In the genomic region with DNA sequence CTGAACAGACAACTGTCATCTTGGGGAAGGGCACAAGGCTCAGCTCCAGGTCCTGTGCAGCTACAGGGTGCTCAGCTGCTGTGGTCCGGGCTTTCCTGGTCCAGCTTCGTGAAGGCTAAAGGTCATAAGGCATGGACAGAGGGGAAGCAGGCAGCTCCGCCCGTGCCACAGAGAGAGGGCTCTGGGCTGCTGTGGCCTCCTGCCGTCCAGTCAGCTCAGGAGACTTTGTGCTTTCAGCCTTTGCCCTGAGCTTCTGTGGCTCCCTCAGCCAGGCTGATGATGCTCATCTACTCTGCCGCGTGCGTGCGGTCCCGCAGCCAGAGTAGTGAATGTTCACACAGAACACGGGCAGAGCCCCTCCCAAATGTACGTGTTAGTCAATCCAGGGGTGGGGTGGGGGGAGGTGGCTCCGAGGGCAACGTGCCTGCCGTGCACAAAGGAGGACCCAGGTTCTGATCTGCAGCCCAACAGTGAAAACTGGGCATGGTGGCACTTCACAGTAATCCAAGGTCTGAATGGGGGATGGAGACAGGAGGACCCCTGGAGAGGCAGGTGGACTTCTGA, we compare ENCODE assay signal across 20 mouse cellular contexts. TPM values are rescaled to one million over a fixed set of nuclear protein-coding genes. Genes with fewer than 3 reads are reported as not detected.
DNase-seq lines count a peak whose midpoint lies in the region; ATAC-seq and TF ChIP-seq lines count a peak whose summit lies in the region.
"Had no signal": no experiment of that assay in that cellular context is flagged by ENCODE, and none has a peak within 500 bp of the region (broad histone marks: within the 10 kb centered on the region; RNA-seq: fewer than 3 reads in every experiment).

No protein-coding gene starts in this region.

- no peak overlapping the region for H3K9ac ChIP-seq in hindbrain, embryonic 16.5 days (ENCODE audit: low read depth, low read length)
- no peak overlapping the region for H3K9ac ChIP-seq in hindbrain, embryonic 11.5 days (ENCODE audit: low read depth, low read length)
- H3K9ac ChIP-seq in kidney, embryonic 15.5 days, result no peak overlapping the region
- no peak overlapping the region for H3K9ac ChIP-seq in liver, embryonic 11.5 days (ENCODE audit: low read depth, low read length)
- H3K9ac ChIP-seq in stomach, postnatal 0 days (ENCODE audit: low read length), result no peak overlapping the region
- no peak overlapping the region for H3K9ac ChIP-seq in lung, postnatal 0 days (replicated peaks; ENCODE audit: low read depth)
- H3K9ac ChIP-seq: embryonic facial prominence, embryonic 13.5 days; hindbrain, embryonic 13.5 days; limb, embryonic 15.5 days had no signal

- TF ChIP-seq EP300 in stomach, postnatal 0 days (optimal IDR thresholded peaks at IDR 0.05), result no peak
- no peak for TF ChIP-seq EP300 in lung, postnatal 0 days (IDR thresholded peaks at IDR 0.05)

- no peaks in the 10 kb centered on the region for H3K27me3 ChIP-seq in hindbrain, embryonic 16.5 days (replicated peaks; ENCODE audit: control insufficient read depth, insufficient read depth, low read length)
- no peaks in the 10 kb centered on the region for H3K27me3 ChIP-seq in hindbrain, embryonic 11.5 days (ENCODE audit: control insufficient read depth, insufficient read depth, low read length)
- H3K27me3 ChIP-seq in kidney, embryonic 15.5 days, result peaks cover 6% of the 10 kb centered on the region
- H3K27me3 ChIP-seq in liver, embryonic 11.5 days (replicated peaks; ENCODE audit: control insufficient read depth, insufficient read depth, low read length), result peaks cover 6% of the 10 kb centered on the region
- no peaks in the 10 kb centered on the region for H3K27me3 ChIP-seq in stomach, postnatal 0 days (ENCODE audit: control insufficient read depth, insufficient read depth, low read length)
- H3K27me3 ChIP-seq in lung, postnatal 0 days (replicated peaks; ENCODE audit: insufficient read depth, low read length), result no peaks in the 10 kb centered on the region
- H3K27me3 ChIP-seq: embryonic facial prominence, embryonic 13.5 days; hindbrain, embryonic 13.5 days had no signal

- TF ChIP-seq CTCF in stomach, postnatal 0 days (IDR thresholded peaks at IDR 0.05; ENCODE audit: low read depth), result no peak
- no peak for TF ChIP-seq CTCF in lung, postnatal 0 days (IDR thresholded peaks at IDR 0.05)

- peaks cover 4% of the 10 kb centered on the region for H3K4me1 ChIP-seq in hindbrain, embryonic 16.5 days (ENCODE audit: control insufficient read depth, insufficient read depth, low read depth, low read length)
- no peaks in the 10 kb centered on the region; the same call in 1 of the 2 replicates for H3K4me1 ChIP-seq in hindbrain, embryonic 11.5 days (replicated peaks; ENCODE audit: control insufficient read depth, insufficient read depth, low read length)
- no peaks in the 10 kb centered on the region for H3K4me1 ChIP-seq in kidney, embryonic 15.5 days
- H3K4me1 ChIP-seq in liver, embryonic 11.5 days (replicated peaks; ENCODE audit: control insufficient read depth, insufficient read depth, low read length), result no peaks in the 10 kb centered on the region
- H3K4me1 ChIP-seq in stomach, postnatal 0 days (replicated peaks; ENCODE audit: control insufficient read depth, insufficient read depth), result no peaks in the 10 kb centered on the region
- no peaks in the 10 kb centered on the region for H3K4me1 ChIP-seq in lung, postnatal 0 days (ENCODE audit: insufficient read depth, low read depth, low read length)

- 0 out of 2 replicates have a peak, but pooled peaks have one; percentile 2 for ATAC-seq in hindbrain, embryonic 16.5 days
- ATAC-seq in hindbrain, embryonic 11.5 days (ENCODE audit: low FRiP score), result no peak
- ATAC-seq in kidney, embryonic 15.5 days (replicated peaks; ENCODE audit: low FRiP score), result peak; percentile 36; the same call in 1 of the 2 replicates
- peak; percentile 39; the same call in 1 of the 2 replicates for ATAC-seq in liver, embryonic 11.5 days (replicated peaks; ENCODE audit: low FRiP score)
- peak; percentile 42; the same call in 1 of the 2 replicates for ATAC-seq in stomach, postnatal 0 days (ENCODE audit: low FRiP score, low TSS enrichment)
- no peak for ATAC-seq in lung, postnatal 0 days

- no peak overlapping the region for H3K4me3 ChIP-seq in hindbrain, embryonic 16.5 days (ENCODE audit: low read length)
- H3K4me3 ChIP-seq in hindbrain, embryonic 11.5 days (ENCODE audit: low read depth, low read length), result no peak overlapping the region
- H3K4me3 ChIP-seq in kidney, embryonic 15.5 days (replicated peaks), result no peak overlapping the region
- H3K4me3 ChIP-seq in liver, embryonic 11.5 days (ENCODE audit: low read depth, low read length), result no peak overlapping the region
- no peak overlapping the region for H3K4me3 ChIP-seq in stomach, postnatal 0 days (ENCODE audit: low read depth, low read length)
- no peak overlapping the region for H3K4me3 ChIP-seq in lung, postnatal 0 days (ENCODE audit: low read depth, low read length)
- H3K4me3 ChIP-seq: embryonic facial prominence, embryonic 13.5 days; heart, adult 2 months; hindbrain, embryonic 13.5 days; limb, embryonic 15.5 days; midbrain, embryonic 10.5 days had no signal

- peaks cover 5% of the 10 kb centered on the region for H3K36me3 ChIP-seq in hindbrain, embryonic 16.5 days (ENCODE audit: control insufficient read depth, insufficient read depth, low read length)
- peaks cover 3% of the 10 kb centered on the region; the same call in 1 of the 2 replicates for H3K36me3 ChIP-seq in hindbrain, embryonic 11.5 days (ENCODE audit: control insufficient read depth, insufficient read depth, low read length)
- H3K36me3 ChIP-seq in kidney, embryonic 15.5 days, result no peaks in the 10 kb centered on the region
- no peaks in the 10 kb centered on the region for H3K36me3 ChIP-seq in liver, embryonic 11.5 days (ENCODE audit: control insufficient read depth, insufficient read depth, low read length)
- H3K36me3 ChIP-seq in stomach, postnatal 0 days (ENCODE audit: control insufficient read depth, insufficient read depth, low read length), result no peaks in the 10 kb centered on the region
- H3K36me3 ChIP-seq in lung, postnatal 0 days (ENCODE audit: insufficient read depth, low read length), result no peaks in the 10 kb centered on the region

- H3K4me2 ChIP-seq in hindbrain, embryonic 16.5 days (ENCODE audit: low read length), result no peak overlapping the region
- H3K4me2 ChIP-seq in hindbrain, embryonic 11.5 days (replicated peaks; ENCODE audit: low read depth, low read length), result no peak overlapping the region
- no peak overlapping the region for H3K4me2 ChIP-seq in kidney, embryonic 15.5 days
- H3K4me2 ChIP-seq in liver, embryonic 11.5 days, result peak overlapping the region; percentile 22; the same call in 1 of the 2 replicates
- no peak overlapping the region for H3K4me2 ChIP-seq in stomach, postnatal 0 days (replicated peaks; ENCODE audit: low read depth)
- no peak overlapping the region for H3K4me2 ChIP-seq in lung, postnatal 0 days (replicated peaks; ENCODE audit: low read depth, low read length)
- H3K4me2 ChIP-seq: embryonic facial prominence, embryonic 13.5 days; hindbrain, embryonic 13.5 days; limb, embryonic 15.5 days had no signal

- no peak overlapping the region for H3K27ac ChIP-seq in hindbrain, embryonic 16.5 days (ENCODE audit: low read depth, low read length)
- no peak overlapping the region for H3K27ac ChIP-seq in hindbrain, embryonic 11.5 days (ENCODE audit: low read depth, low read length)
- H3K27ac ChIP-seq in kidney, embryonic 15.5 days, result no peak overlapping the region
- H3K27ac ChIP-seq in liver, embryonic 11.5 days (ENCODE audit: low read depth, low read length), result no peak overlapping the region
- no peak overlapping the region for H3K27ac ChIP-seq in stomach, postnatal 0 days (replicated peaks)
- H3K27ac ChIP-seq in lung, postnatal 0 days (ENCODE audit: low read length), result no peak overlapping the region
- H3K27ac ChIP-seq: embryonic facial prominence, embryonic 13.5 days; heart, adult 2 months; hindbrain, embryonic 13.5 days; limb, embryonic 15.5 days; midbrain, embryonic 10.5 days had no signal

- no peak for DNase-seq in hindbrain, embryonic 11.5 days (ENCODE audit: low spot score)
- DNase-seq in liver, embryonic 11.5 days (ENCODE audit: low spot score), result no peak
- DNase-seq in stomach, postnatal 0 days (ENCODE audit: low spot score), result no peak
- no peak for DNase-seq in embryo, embryonic 10 days (ENCODE audit: low spot score)
- no peak for DNase-seq in lung, postnatal 0 days (ENCODE audit: low spot score)
- DNase-seq in urinary bladder, postnatal 36 days (ENCODE audit: low spot score in 2 of 2), result no peak
- DNase-seq: B cell, adult 2 months; cerebellum, postnatal 36 days; heart, adult 2 months; lung, postnatal 36 days; right cerebral cortex, adult 18-20 months; thymus, postnatal 4 days had no signal

- 87% methylated on average over 15 of the region's 15 CpGs for WGBS in hindbrain, embryonic 16.5 days
- 77% methylated on average over 15 of the region's 15 CpGs for WGBS in hindbrain, embryonic 11.5 days
- 80% methylated on average over 15 of the region's 15 CpGs for WGBS in kidney, embryonic 15.5 days
- WGBS in liver, embryonic 11.5 days, result 72% methylated on average over 15 of the region's 15 CpGs
- 71% methylated on average over 15 of the region's 15 CpGs for WGBS in stomach, postnatal 0 days
- WGBS in lung, postnatal 0 days, result 71% methylated on average over 15 of the region's 15 CpGs

- no peaks in the 10 kb centered on the region for H3K9me3 ChIP-seq in hindbrain, embryonic 16.5 days (ENCODE audit: control insufficient read depth, low read length)
- H3K9me3 ChIP-seq in hindbrain, embryonic 11.5 days (ENCODE audit: control insufficient read depth, low read length), result no peaks in the 10 kb centered on the region
- H3K9me3 ChIP-seq in kidney, embryonic 15.5 days (replicated peaks), result no peaks in the 10 kb centered on the region
- no peaks in the 10 kb centered on the region for H3K9me3 ChIP-seq in liver, embryonic 11.5 days (ENCODE audit: control insufficient read depth, low read length)
- H3K9me3 ChIP-seq in stomach, postnatal 0 days (ENCODE audit: control insufficient read depth, low read length), result no peaks in the 10 kb centered on the region
- H3K9me3 ChIP-seq in lung, postnatal 0 days (ENCODE audit: low read length), result no peaks in the 10 kb centered on the region
- H3K9me3 ChIP-seq: embryonic facial prominence, embryonic 13.5 days; hindbrain, embryonic 13.5 days; limb, embryonic 15.5 days; midbrain, embryonic 10.5 days had no signal

RNA-seq across cellular contexts. Expression of gene Arhgef7, which starts 8.2 kb away (rescaled TPM):
- polyA plus RNA-seq in hindbrain, embryonic 16.5 days (2015; fragmentation: Nextera tagmentation; extraction: Ambion mirVana), result 57.4 and 68.5 TPM in 2 replicates
- 54.3 and 57.0 TPM in 2 replicates for polyA plus RNA-seq in hindbrain, embryonic 11.5 days (2014; fragmentation: Nextera tagmentation; extraction: Ambion mirVana)
- polyA plus RNA-seq in kidney, embryonic 15.5 days (2015; fragmentation: Nextera tagmentation; extraction: Ambion mirVana), result 38.6 and 40.1 TPM in 2 replicates
- 30.1 and 31.1 TPM in 2 replicates for polyA plus RNA-seq in liver, embryonic 11.5 days (2014; fragmentation: Nextera tagmentation; extraction: Ambion mirVana)
- polyA plus RNA-seq in stomach, postnatal 0 days (2015; fragmentation: Nextera tagmentation; extraction: Ambion mirVana), result 12.6 and 13.7 TPM in 2 replicates
- polyA plus RNA-seq in lung, postnatal 0 days (2015; fragmentation: Nextera tagmentation; extraction: Ambion mirVana), result 31.6 and 33.2 TPM in 2 replicates

RNA-seq across cellular contexts. Expression of gene 1700016D06Rik, which starts 34.9 kb away (rescaled TPM):
- polyA plus RNA-seq in hindbrain, embryonic 16.5 days (2015; fragmentation: Nextera tagmentation; extraction: Ambion mirVana), result 0.22 TPM in 1 of 2 replicates, not detected in the other
- polyA plus RNA-seq in hindbrain, embryonic 11.5 days (2014; fragmentation: Nextera tagmentation; extraction: Ambion mirVana), result not detected in 2 replicates
- not detected in 2 replicates for polyA plus RNA-seq in kidney, embryonic 15.5 days (2015; fragmentation: Nextera tagmentation; extraction: Ambion mirVana)
- not detected in 2 replicates for polyA plus RNA-seq in liver, embryonic 11.5 days (2014; fragmentation: Nextera tagmentation; extraction: Ambion mirVana)
- not detected in 2 replicates for polyA plus RNA-seq in stomach, postnatal 0 days (2015; fragmentation: Nextera tagmentation; extraction: Ambion mirVana)
- not detected in 2 replicates for polyA plus RNA-seq in lung, postnatal 0 days (2015; fragmentation: Nextera tagmentation; extraction: Ambion mirVana)
- polyA plus RNA-seq: embryonic facial prominence, embryonic 13.5 days; heart, adult 2 months; heart, postnatal 0 days; hindbrain, embryonic 13.5 days; large intestine, adult 2 months; limb, embryonic 15.5 days had no signal

Comparison
In these comparisons a context has a peak if more than half of its experiments do, and no peak if none do; other contexts are left out.
1. ATAC-seq: peak in hindbrain, embryonic 16.5 days (single experiment), kidney, embryonic 15.5 days (single experiment), liver, embryonic 11.5 days (single experiment) and stomach, postnatal 0 days (single experiment); none in hindbrain, embryonic 11.5 days (single experiment) and lung, postnatal 0 days (single experiment).